ENCODE assay signal across 6 mouse cellular contexts in the genomic region with DNA sequence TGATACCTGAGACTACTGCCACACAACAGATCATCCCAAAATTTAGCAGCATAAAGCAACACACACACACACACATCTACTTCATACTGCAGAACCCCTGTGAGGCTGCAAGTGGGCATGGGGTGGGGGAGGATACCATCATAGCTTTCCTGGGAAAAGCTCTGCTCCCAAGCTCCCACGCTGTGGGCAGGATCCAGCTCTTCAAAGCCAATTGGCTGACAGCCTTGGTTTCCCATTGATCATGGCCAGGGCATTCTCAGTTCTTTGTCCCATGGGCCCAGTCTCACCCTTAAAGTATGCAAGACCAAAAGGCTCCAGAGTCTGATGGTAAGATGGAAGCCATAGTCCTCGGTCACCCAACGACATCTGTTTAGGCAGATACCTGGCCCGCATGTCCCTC.
"Had no signal": no experiment of that assay in that cellular context is flagged by ENCODE, and none has a peak within 500 bp of the region (broad histone marks: within the 10 kb centered on the region; RNA-seq: fewer than 3 reads in every experiment).

No protein-coding gene starts in this region.

- H3K27ac ChIP-seq: left cerebral cortex, adult 2 months; limb, embryonic 10.5 days; liver, embryonic 12.5 days; midbrain, embryonic 15.5 days; neural tube, embryonic 13.5 days; stomach, embryonic 15.5 days had no signal

- H3K4me3 ChIP-seq: left cerebral cortex, adult 2 months; limb, embryonic 10.5 days; liver, embryonic 12.5 days; midbrain, embryonic 15.5 days; neural tube, embryonic 13.5 days; stomach, embryonic 15.5 days had no signal

- ATAC-seq: liver, embryonic 12.5 days; midbrain, embryonic 15.5 days had no signal
